Mouse (Mus musculus) heart, postnatal 36 days (tissue): ENCODE measurements at regions not wholly inside any gene's neighbourhood (a gene's known extent, or its start where the extent isn't known, plus 50 kb on each side); places are given as distances from the start of the nearest gene placed in this dataset.

Experiments used
- DNase-seq, 2 experiments: peaks; one replicate each; pipeline ENCODE4 v3.0.0; 2021 to 2022
- intact Hi-C: fragments of 180-260 bp; cut with DNase I; formaldehyde crosslinking; loops from one replicate; pipeline ENCODE4 v1.15.1; 2025

GRCm38 (mm10) chr2:71636134-71636533 lies 89.6 kb upstream of the Dlx2 start:
- no peak for DNase-seq

GRCm38 (mm10) chr2:71636590-71636989 lies 90.0 kb upstream of the Dlx2 start:
- intact Hi-C loops: no loop called here
- no peak for DNase-seq

More at GRCm38 (mm10) chr2:71636134-71636533, 89.6 kb upstream of the Dlx2 start:
- intact Hi-C loops: no loop called here

- intact Hi-C loops: no loop called here
- DNase-seq: no peak
These were observed 93.7 kb upstream of the Dlx2 start for GRCm38 (mm10) chr2:71640251-71640650.

- peak; percentile 12 to 26 for DNase-seq
- intact Hi-C loops: no loop called here
These were observed 97.5 kb upstream of the Dlx2 start for GRCm38 (mm10) chr2:71644038-71644470.

- intact Hi-C loops: no loop called here
- no peak for DNase-seq
These were observed 97.4 kb upstream of the Itga6 start for GRCm38 (mm10) chr2:71647914-71648497.

GRCm38 (mm10) chr2:71651662-71652061 lies 93.8 kb upstream of the Itga6 start:
- intact Hi-C loops: loop anchor here (2.0 kb wide), 1 partner anchor 161 kb away; no protein-coding TSS in a partner anchor
- no peak for DNase-seq

- intact Hi-C loops: loop anchor here (2.0 kb wide), 1 partner anchor 160 kb away; no protein-coding TSS in a partner anchor
- DNase-seq: peak in 1 of 2 experiments; percentile 17
These were observed 93.1 kb upstream of the Itga6 start for GRCm38 (mm10) chr2:71652261-71652801.

- intact Hi-C loops: no loop called here
- DNase-seq: no peak
These were observed 90.5 kb upstream of the Itga6 start for GRCm38 (mm10) chr2:71654817-71655503.

- intact Hi-C loops: no loop called here
- no peak for DNase-seq
These were observed 89.7 kb upstream of the Itga6 start for GRCm38 (mm10) chr2:71655504-71656390.

GRCm38 (mm10) chr2:71656611-71657244 lies 88.7 kb upstream of the Itga6 start:
- intact Hi-C loops: no loop called here
- DNase-seq: no peak

- no peak for DNase-seq
- intact Hi-C loops: no loop called here
These were observed 84.0 kb upstream of the Itga6 start for GRCm38 (mm10) chr2:71661438-71661837.

GRCm38 (mm10) chr2:71661986-71662385 lies 83.4 kb upstream of the Itga6 start:
- no peak for DNase-seq
- intact Hi-C loops: no loop called here

GRCm38 (mm10) chr2:71663453-71663852 lies 82.0 kb upstream of the Itga6 start:
- intact Hi-C loops: no loop called here

GRCm38 (mm10) chr2:71666927-71667326 lies 78.5 kb upstream of the Itga6 start:
- DNase-seq: no peak
- intact Hi-C loops: no loop called here

More at GRCm38 (mm10) chr2:71663453-71663852, 82.0 kb upstream of the Itga6 start:
- no peak for DNase-seq

GRCm38 (mm10) chr2:71667746-71668145 lies 77.7 kb upstream of the Itga6 start:
- intact Hi-C loops: no loop called here
- no peak for DNase-seq

- intact Hi-C loops: loop anchor here (5.0 kb wide), 2 partner anchors 117 to 142 kb away; no protein-coding TSS in a partner anchor
- DNase-seq: no peak
These were observed 75.1 kb upstream of the Itga6 start for GRCm38 (mm10) chr2:71670228-71670790.

- intact Hi-C loops: loop anchor here (5.0 kb wide), 2 partner anchors 116 to 141 kb away; no protein-coding TSS in a partner anchor
- DNase-seq: peak; percentile 21 to 32
These were observed 74.5 kb upstream of the Itga6 start for GRCm38 (mm10) chr2:71670882-71671281.

GRCm38 (mm10) chr2:71673087-71673920 lies 72.1 kb upstream of the Itga6 start:
- intact Hi-C loops: loop anchor here (2.0 to 5.0 kb wide), 4 partner anchors 37 to 139 kb away; no protein-coding TSS in a partner anchor

GRCm38 (mm10) chr2:71680746-71681145 lies 64.7 kb upstream of the Itga6 start:
- intact Hi-C loops: no loop called here
- DNase-seq: no peak

More at GRCm38 (mm10) chr2:71673087-71673920, 72.1 kb upstream of the Itga6 start:
- peak; percentile 76 to 77 for DNase-seq
